In genomic region chr12:4476832-4477671, GRCm38 (mm10) we compare ENCODE assay signal across 8 mouse cellular contexts. TPM values are rescaled to one million over a fixed set of nuclear protein-coding genes. Genes with fewer than 3 reads are reported as not detected.
A peak's percentile ranks its signal among the peaks of the same experiment; 100 is the strongest.
DNase-seq lines count a peak whose midpoint lies in the region; ATAC-seq and TF ChIP-seq lines count a peak whose summit lies in the region.

TSS of gene Ncoa1 (minus strand) at chr12:4477182.

- peaks cover 50% of the 10 kb centered on the region for H3K27me3 ChIP-seq in E14TG2a.4 (ENCODE audit: insufficient read depth, low read length)
- no peaks in the 10 kb centered on the region for H3K27me3 ChIP-seq in forebrain, embryonic 14.5 days (replicated peaks; ENCODE audit: control insufficient read depth, insufficient read depth, low read length)
- no peaks in the 10 kb centered on the region for H3K27me3 ChIP-seq in neural tube, embryonic 15.5 days (replicated peaks)

- H3K9me3 ChIP-seq in E14TG2a.4 (ENCODE audit: low read length): no peaks in the 10 kb centered on the region
- H3K9me3 ChIP-seq in forebrain, embryonic 14.5 days (replicated peaks; ENCODE audit: control insufficient read depth, low read length): no peaks in the 10 kb centered on the region
- no peaks in the 10 kb centered on the region for H3K9me3 ChIP-seq in neural tube, embryonic 15.5 days (replicated peaks)

- TF ChIP-seq POLR2A in lung, adult 2 months (IDR thresholded peaks at IDR 0.05; ENCODE audit: borderline replicate concordance, extremely low read depth, low read depth, low read length): peak; percentile 71; the same call in 1 of the 2 replicates

- H3K36me3 ChIP-seq in E14TG2a.4 (ENCODE audit: insufficient read depth, low read length): no peaks in the 10 kb centered on the region
- H3K36me3 ChIP-seq in forebrain, embryonic 14.5 days (ENCODE audit: control insufficient read depth, insufficient read depth, low read length): no peaks in the 10 kb centered on the region
- H3K36me3 ChIP-seq in neural tube, embryonic 15.5 days: no peaks in the 10 kb centered on the region

- ATAC-seq in cerebellum, adult (ENCODE audit: insufficient number of reproducible peaks, low FRiP score, low TSS enrichment): peak; percentile 69
- peak; percentile 83 for ATAC-seq in forebrain, embryonic 14.5 days
- peak; percentile 82 for ATAC-seq in neural tube, embryonic 15.5 days (ENCODE audit: low FRiP score)

- peaks cover 13% of the 10 kb centered on the region for H3K4me1 ChIP-seq in E14TG2a.4 (replicated peaks; ENCODE audit: low read depth, low read length)
- H3K4me1 ChIP-seq in forebrain, embryonic 14.5 days (ENCODE audit: control insufficient read depth, insufficient read depth, low read length): peaks cover 18% of the 10 kb centered on the region; the same call in 1 of the 2 replicates
- H3K4me1 ChIP-seq in lung, adult 2 months (ENCODE audit: control insufficient read depth, insufficient read depth, low read length): peaks cover 6% of the 10 kb centered on the region
- peaks cover 30% of the 10 kb centered on the region for H3K4me1 ChIP-seq in neural tube, embryonic 15.5 days

- WGBS in forebrain, embryonic 14.5 days: 1% methylated on average over 75 of the region's 98 CpGs
- WGBS in large intestine, adult 2 months: 2% methylated on average over 71 of the region's 98 CpGs
- WGBS in lung, adult 2 months: 4% methylated on average over 81 of the region's 98 CpGs
- under 1% methylated on average over 50 of the region's 98 CpGs for WGBS in neural tube, embryonic 15.5 days

- H3K4me3 ChIP-seq in E14TG2a.4 (replicated peaks; ENCODE audit: low read length): peak within 1 kb of the TSS; percentile 90
- H3K4me3 ChIP-seq in forebrain, embryonic 14.5 days (ENCODE audit: low read depth, low read length): peak within 1 kb of the TSS; percentile 86
- peak within 1 kb of the TSS; percentile 90 for H3K4me3 ChIP-seq in lung, adult 2 months (replicated peaks; ENCODE audit: extremely low read depth, low read depth, low read length)
- H3K4me3 ChIP-seq in neural tube, embryonic 15.5 days (replicated peaks): peak within 1 kb of the TSS; percentile 74

- TF ChIP-seq CTCF in E14TG2a.4 (conservative IDR thresholded peaks at IDR 0.05; ENCODE audit: low read length): no peak
- no peak for TF ChIP-seq CTCF in lung, adult 2 months (IDR thresholded peaks at IDR 0.05; ENCODE audit: insufficient read depth, low read length)

- H3K4me2 ChIP-seq in forebrain, embryonic 14.5 days (ENCODE audit: low read length): peak within 1 kb of the TSS; percentile 86
- H3K4me2 ChIP-seq in neural tube, embryonic 15.5 days: peak within 1 kb of the TSS; percentile 74

- DNase-seq in forebrain, embryonic 14.5 days (ENCODE audit: low spot score): peak; percentile 72
- DNase-seq in heart, postnatal 10 days: peak; percentile 80 to 84
- DNase-seq in large intestine, adult 2 months (ENCODE audit: low read depth, low spot score): no peak
- peak; percentile 73 for DNase-seq in lung, adult 2 months
- peak; percentile 81 for DNase-seq in testis, postnatal 14 days (ENCODE audit: low spot score)

- intact Hi-C loops in heart, postnatal 10 days (cut with DNase I): loop anchor here (2.0 to 5.0 kb wide), 2 partner anchors 70 to 244 kb away; no protein-coding TSS in a partner anchor

- H3K9ac ChIP-seq in forebrain, embryonic 14.5 days (ENCODE audit: low read length): peak within 1 kb of the TSS; percentile 98
- H3K9ac ChIP-seq in neural tube, embryonic 15.5 days (replicated peaks): peak within 1 kb of the TSS; percentile 94

- H3K27ac ChIP-seq in forebrain, embryonic 14.5 days (ENCODE audit: low read depth, low read length): peak within 1 kb of the TSS; percentile 98
- H3K27ac ChIP-seq in neural tube, embryonic 15.5 days (replicated peaks): peak within 1 kb of the TSS; percentile 96

RNA-seq across cellular contexts. Expression of gene Ncoa1, which starts in this region (rescaled TPM):
- 17.8 and 19.6 TPM in 2 replicates for polyA plus RNA-seq in forebrain, embryonic 14.5 days (2014; fragmentation: Nextera tagmentation; extraction: Ambion mirVana)
- 10 to 100 TPM; 36.7 to 37.0 TPM for total RNA-seq in heart, postnatal 10 days (2021)
- 14.3 and 23.9 TPM in 2 replicates for polyA plus RNA-seq in large intestine, adult 2 months (2012; rRNA removed)
- 27.8 and 29.2 TPM in 2 replicates for polyA plus RNA-seq in lung, adult 2 months (2012; rRNA removed)
- polyA plus RNA-seq in neural tube, embryonic 15.5 days (2015; fragmentation: Nextera tagmentation; extraction: Ambion mirVana): 13.7 and 15.8 TPM in 2 replicates
